Mouse (Mus musculus): ENCODE results near the gene Ubxn2a. TPM values are rescaled to one million over a fixed set of nuclear protein-coding genes. Genes with fewer than 3 reads are reported as not detected.
"Not testable (repeated sequence)": the region's sequence is repeated elsewhere in the genome, so short reads cannot be mapped to it uniquely, and the experiment has no call there.

The Ubxn2a gene
- polyA plus RNA-seq, 1 experiment, result 69.4 TPM

GRCm38 (mm10) chr12:4888739-4889138 lies 18.8 kb downstream of the Ubxn2a start:
- no peak for TF ChIP-seq POLR2A (IDR thresholded peaks at IDR 0.05; ENCODE audit: insufficient read depth, low read length)
- no peak for TF ChIP-seq CTCF (IDR thresholded peaks at IDR 0.05; ENCODE audit: low read depth, low read length)
- TF ChIP-seq EP300 (IDR thresholded peaks at IDR 0.05; ENCODE audit: insufficient read depth, low read depth, low read length), result no peak
- no peak overlapping the region for H3K27ac ChIP-seq (ENCODE audit: insufficient read depth, low read length)
- no peaks in the 10 kb centered on the region for H3K9me3 ChIP-seq (replicated peaks; ENCODE audit: control insufficient read depth, insufficient read depth, low read length, poor library complexity, severe bottlenecking)
- H3K27me3 ChIP-seq (ENCODE audit: control insufficient read depth, insufficient read depth, low read length, poor library complexity, severe bottlenecking), result no peaks in the 10 kb centered on the region
- peaks cover 47% of the 10 kb centered on the region for H3K36me3 ChIP-seq (ENCODE audit: control insufficient read depth, insufficient read depth, low read length, poor library complexity, severe bottlenecking)
- no peaks in the 10 kb centered on the region for H3K4me1 ChIP-seq (ENCODE audit: control insufficient read depth, insufficient read depth, low read length)
- no peak overlapping the region for H3K9ac ChIP-seq (ENCODE audit: low read depth, poor library complexity, severe bottlenecking)
- no peak overlapping the region for H3K4me3 ChIP-seq (ENCODE audit: low read depth, low read length)

DNA sequence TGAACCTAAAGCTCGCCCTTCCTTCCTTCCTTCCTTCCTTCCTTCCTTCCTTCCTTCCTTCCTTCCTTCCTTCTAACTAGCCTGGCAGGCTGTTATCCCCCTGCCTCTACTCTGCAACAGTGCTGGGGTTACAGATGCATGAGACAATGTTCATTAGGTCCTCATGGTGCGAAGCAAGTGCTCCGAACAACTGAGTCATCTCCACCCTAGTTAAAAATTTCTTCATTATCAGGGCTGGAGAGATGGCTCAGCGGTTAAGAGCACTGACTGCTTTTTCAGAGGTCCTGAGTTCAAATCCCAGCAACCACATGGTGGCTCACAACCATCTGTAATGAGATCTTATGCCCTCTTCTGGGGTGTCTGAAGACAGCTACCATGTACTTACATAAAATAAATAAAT lies 20.9 kb downstream of the Ubxn2a start:
- H3K27me3 ChIP-seq (ENCODE audit: control insufficient read depth, insufficient read depth, low read length, poor library complexity, severe bottlenecking); H3K4me1 ChIP-seq (ENCODE audit: control insufficient read depth, insufficient read depth, low read length); H3K9ac ChIP-seq (ENCODE audit: low read depth, poor library complexity, severe bottlenecking); H3K4me3 ChIP-seq (ENCODE audit: low read depth, low read length); H3K9me3 ChIP-seq (replicated peaks; ENCODE audit: control insufficient read depth, insufficient read depth, low read length, poor library complexity, severe bottlenecking); H3K27ac ChIP-seq (ENCODE audit: insufficient read depth, low read length): not testable (repeated sequence)
- peaks cover 39% of the 10 kb centered on the region for H3K36me3 ChIP-seq (ENCODE audit: control insufficient read depth, insufficient read depth, low read length, poor library complexity, severe bottlenecking)

GRCm38 (mm10) chr12:4885062-4885461 lies 22.4 kb downstream of the Ubxn2a start:
- Histone ChIP-seq H3K27ac (ENCODE audit: insufficient read depth, low read length) (no peak overlapping the region), H3K27me3 (ENCODE audit: control insufficient read depth, insufficient read depth, low read length, poor library complexity, severe bottlenecking) (no peaks in the 10 kb centered on the region), H3K9me3 (replicated peaks; ENCODE audit: control insufficient read depth, insufficient read depth, low read length, poor library complexity, severe bottlenecking) (no peaks in the 10 kb centered on the region), H3K36me3 (ENCODE audit: control insufficient read depth, insufficient read depth, low read length, poor library complexity, severe bottlenecking) (peaks cover 40% of the 10 kb centered on the region), H3K9ac (ENCODE audit: low read depth, poor library complexity, severe bottlenecking) (no peak overlapping the region), H3K4me1 (ENCODE audit: control insufficient read depth, insufficient read depth, low read length) (no peaks in the 10 kb centered on the region), H3K4me3 (ENCODE audit: low read depth, low read length) (no peak overlapping the region)
- TF ChIP-seq POLR2A (IDR thresholded peaks at IDR 0.05; ENCODE audit: insufficient read depth, low read length), result no peak
- no peak for TF ChIP-seq EP300 (IDR thresholded peaks at IDR 0.05; ENCODE audit: insufficient read depth, low read depth, low read length)
- TF ChIP-seq CTCF (IDR thresholded peaks at IDR 0.05; ENCODE audit: low read depth, low read length), result no peak

GRCm38 (mm10) chr12:4882086-4882485 lies 25.4 kb downstream of the Ubxn2a start:
- Histone ChIP-seq H3K27me3 (ENCODE audit: control insufficient read depth, insufficient read depth, low read length, poor library complexity, severe bottlenecking) (no peaks in the 10 kb centered on the region), H3K9me3 (replicated peaks; ENCODE audit: control insufficient read depth, insufficient read depth, low read length, poor library complexity, severe bottlenecking) (no peaks in the 10 kb centered on the region), H3K4me1 (ENCODE audit: control insufficient read depth, insufficient read depth, low read length) (no peaks in the 10 kb centered on the region), H3K9ac (ENCODE audit: low read depth, poor library complexity, severe bottlenecking) (no peak overlapping the region), H3K36me3 (ENCODE audit: control insufficient read depth, insufficient read depth, low read length, poor library complexity, severe bottlenecking) (peaks cover 37% of the 10 kb centered on the region), H3K27ac (ENCODE audit: insufficient read depth, low read length) (no peak overlapping the region), H3K4me3 (ENCODE audit: low read depth, low read length) (no peak overlapping the region)
- TF ChIP-seq EP300 (IDR thresholded peaks at IDR 0.05; ENCODE audit: insufficient read depth, low read depth, low read length) (no peak), CTCF (IDR thresholded peaks at IDR 0.05; ENCODE audit: low read depth, low read length) (no peak), POLR2A (IDR thresholded peaks at IDR 0.05; ENCODE audit: insufficient read depth, low read length) (no peak)

GRCm38 (mm10) chr12:4879048-4879447 lies 28.5 kb downstream of the Ubxn2a start:
- Histone ChIP-seq H3K9ac (ENCODE audit: low read depth, poor library complexity, severe bottlenecking) (no peak overlapping the region), H3K27me3 (ENCODE audit: control insufficient read depth, insufficient read depth, low read length, poor library complexity, severe bottlenecking) (no peaks in the 10 kb centered on the region), H3K4me1 (ENCODE audit: control insufficient read depth, insufficient read depth, low read length) (no peaks in the 10 kb centered on the region), H3K4me3 (ENCODE audit: low read depth, low read length) (no peak overlapping the region), H3K36me3 (ENCODE audit: control insufficient read depth, insufficient read depth, low read length, poor library complexity, severe bottlenecking) (peaks cover 21% of the 10 kb centered on the region), H3K27ac (ENCODE audit: insufficient read depth, low read length) (no peak overlapping the region), H3K9me3 (replicated peaks; ENCODE audit: control insufficient read depth, insufficient read depth, low read length, poor library complexity, severe bottlenecking) (no peaks in the 10 kb centered on the region)
- no peak for TF ChIP-seq POLR2A (IDR thresholded peaks at IDR 0.05; ENCODE audit: insufficient read depth, low read length)
- TF ChIP-seq CTCF (IDR thresholded peaks at IDR 0.05; ENCODE audit: low read depth, low read length), result no peak
- no peak for TF ChIP-seq EP300 (IDR thresholded peaks at IDR 0.05; ENCODE audit: insufficient read depth, low read depth, low read length)

DNA sequence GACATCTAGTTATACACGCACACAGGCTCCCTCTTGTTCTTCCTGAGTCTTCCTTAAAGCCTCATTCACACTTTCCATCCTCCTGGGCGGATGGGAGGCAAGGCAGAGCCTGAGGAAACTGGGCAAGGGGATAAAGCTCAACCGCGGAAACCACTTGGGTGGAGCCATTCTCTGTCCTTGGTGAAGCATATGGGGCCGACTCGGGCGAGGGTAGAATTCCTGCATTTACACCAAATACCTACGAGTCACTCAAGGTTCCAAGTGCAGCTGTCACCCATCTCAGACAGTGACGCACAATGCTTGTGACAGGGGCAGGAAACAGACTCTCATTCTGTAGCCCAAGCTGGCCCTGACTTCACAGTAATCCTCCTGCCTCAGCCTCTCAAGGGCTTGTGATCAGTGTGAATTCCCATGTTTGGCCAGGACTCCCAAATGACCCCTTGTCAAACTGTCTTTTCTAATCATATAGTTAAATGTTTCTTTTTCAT lies 29.2 kb downstream of the Ubxn2a start:
- no peaks in the 10 kb centered on the region for H3K4me1 ChIP-seq (ENCODE audit: control insufficient read depth, insufficient read depth, low read length)
- H3K9me3 ChIP-seq (replicated peaks; ENCODE audit: control insufficient read depth, insufficient read depth, low read length, poor library complexity, severe bottlenecking), result no peaks in the 10 kb centered on the region
- H3K36me3 ChIP-seq (ENCODE audit: control insufficient read depth, insufficient read depth, low read length, poor library complexity, severe bottlenecking), result peaks cover 21% of the 10 kb centered on the region
- H3K4me3 ChIP-seq (ENCODE audit: low read depth, low read length), result no peak overlapping the region
- H3K27me3 ChIP-seq (ENCODE audit: control insufficient read depth, insufficient read depth, low read length, poor library complexity, severe bottlenecking), result no peaks in the 10 kb centered on the region
- H3K27ac ChIP-seq (ENCODE audit: insufficient read depth, low read length), result no peak overlapping the region
- TF ChIP-seq POLR2A (IDR thresholded peaks at IDR 0.05; ENCODE audit: insufficient read depth, low read length) (no peak), CTCF (IDR thresholded peaks at IDR 0.05; ENCODE audit: low read depth, low read length) (no peak), EP300 (IDR thresholded peaks at IDR 0.05; ENCODE audit: insufficient read depth, low read depth, low read length) (no peak)
- H3K9ac ChIP-seq (ENCODE audit: low read depth, poor library complexity, severe bottlenecking), result no peak overlapping the region
